In genomic region chr15:96333350-96333749, GRCm38 (mm10) we compare ENCODE assay signal across 16 mouse cellular contexts. TPM values are rescaled to one million over a fixed set of nuclear protein-coding genes. Genes with fewer than 3 reads are reported as not detected.
DNase-seq lines count a peak whose midpoint lies in the region; ATAC-seq and TF ChIP-seq lines count a peak whose summit lies in the region.
"Had no signal": no experiment of that assay in that cellular context is flagged by ENCODE, and none has a peak within 500 bp of the region (broad histone marks: within the 10 kb centered on the region; RNA-seq: fewer than 3 reads in every experiment).

No protein-coding gene starts in this region.

- H3K4me1 ChIP-seq in heart, embryonic 15.5 days (replicated peaks) = peaks cover 21% of the 10 kb centered on the region
- H3K4me1 ChIP-seq in intestine, embryonic 15.5 days (replicated peaks) = 0 out of 2 replicates have a peak, but pooled peaks cover 3% of the 10 kb centered on the region
- no peaks in the 10 kb centered on the region for H3K4me1 ChIP-seq in lung, postnatal 0 days (ENCODE audit: insufficient read depth, low read depth, low read length)

- ATAC-seq in heart, embryonic 15.5 days (replicated peaks; ENCODE audit: insufficient number of reproducible peaks, insufficient read depth, low FRiP score, low read depth) = 0 out of 2 replicates have a peak, but pooled peaks have one; percentile 50
- peak; percentile 56; the same call in 1 of the 2 replicates for ATAC-seq in intestine, embryonic 15.5 days
- no peak for ATAC-seq in lung, postnatal 0 days

- WGBS in heart, embryonic 15.5 days = 57% methylated on average over 5 of the region's 5 CpGs
- WGBS in intestine, embryonic 15.5 days = 69% methylated on average over 5 of the region's 5 CpGs
- 73% methylated on average over 5 of the region's 5 CpGs for WGBS in lung, postnatal 0 days

- no peak for TF ChIP-seq CTCF in lung, postnatal 0 days (IDR thresholded peaks at IDR 0.05)

- DNase-seq in heart, adult 11 months = no peak
- peak; percentile 5 to 7 for DNase-seq in B cell, adult 2 months
- DNase-seq in ES-CJ7 (ENCODE audit: low read depth, low spot score) = peak; percentile 87
- DNase-seq in cerebellum, postnatal 25 days = no peak
- no peak for DNase-seq in lung, postnatal 0 days (ENCODE audit: low spot score)
- DNase-seq: adrenal gland, postnatal 10 days; cerebellum, postnatal 14 days; gastrocnemius, postnatal 36 days; kidney, adult 8-10 months; right cerebral cortex, postnatal 4 days; thymus, postnatal 14 days had no signal

- TF ChIP-seq EP300 in lung, postnatal 0 days (IDR thresholded peaks at IDR 0.05) = no peak

- H3K9me3 ChIP-seq in heart, embryonic 15.5 days (replicated peaks) = no peaks in the 10 kb centered on the region
- H3K9me3 ChIP-seq in intestine, embryonic 15.5 days = no peaks in the 10 kb centered on the region
- H3K9me3 ChIP-seq in lung, postnatal 0 days (ENCODE audit: low read length) = no peaks in the 10 kb centered on the region
- H3K9me3 ChIP-seq: megakaryocyte, embryonic 14.5 days had no signal

- no peak overlapping the region for H3K9ac ChIP-seq in heart, embryonic 15.5 days
- no peak overlapping the region for H3K9ac ChIP-seq in intestine, embryonic 15.5 days
- H3K9ac ChIP-seq in lung, postnatal 0 days (replicated peaks; ENCODE audit: low read depth) = no peak overlapping the region
- H3K9ac ChIP-seq: hindbrain, embryonic 14.5 days had no signal

- H3K4me2 ChIP-seq in heart, embryonic 15.5 days = no peak overlapping the region
- H3K4me2 ChIP-seq in intestine, embryonic 15.5 days (replicated peaks) = no peak overlapping the region
- H3K4me2 ChIP-seq in lung, postnatal 0 days (replicated peaks; ENCODE audit: low read depth, low read length) = no peak overlapping the region
- H3K4me2 ChIP-seq: hindbrain, embryonic 14.5 days had no signal

- no peak overlapping the region for H3K4me3 ChIP-seq in heart, embryonic 15.5 days
- H3K4me3 ChIP-seq in intestine, embryonic 15.5 days (replicated peaks) = no peak overlapping the region
- H3K4me3 ChIP-seq in lung, postnatal 0 days (ENCODE audit: low read depth, low read length) = no peak overlapping the region
- H3K4me3 ChIP-seq: megakaryocyte, embryonic 14.5 days had no signal

- 0 out of 2 replicates have a peak overlapping the region, but pooled peaks have one; percentile 16 for H3K27ac ChIP-seq in heart, embryonic 15.5 days
- H3K27ac ChIP-seq in intestine, embryonic 15.5 days = no peak overlapping the region
- H3K27ac ChIP-seq in lung, postnatal 0 days (ENCODE audit: low read length) = no peak overlapping the region
- H3K27ac ChIP-seq: hindbrain, embryonic 14.5 days had no signal

- no peaks in the 10 kb centered on the region for H3K36me3 ChIP-seq in heart, embryonic 15.5 days
- no peaks in the 10 kb centered on the region for H3K36me3 ChIP-seq in intestine, embryonic 15.5 days
- H3K36me3 ChIP-seq in lung, postnatal 0 days (ENCODE audit: insufficient read depth, low read length) = no peaks in the 10 kb centered on the region

- no peaks in the 10 kb centered on the region for H3K27me3 ChIP-seq in heart, embryonic 15.5 days
- no peaks in the 10 kb centered on the region for H3K27me3 ChIP-seq in intestine, embryonic 15.5 days (replicated peaks)
- no peaks in the 10 kb centered on the region for H3K27me3 ChIP-seq in lung, postnatal 0 days (replicated peaks; ENCODE audit: insufficient read depth, low read length)
- H3K27me3 ChIP-seq: CH12.LX; megakaryocyte, embryonic 14.5 days had no signal

RNA-seq across cellular contexts. Expression of gene Arid2, which starts 46.0 kb away (rescaled TPM):
- 11.6 and 15.0 TPM in 2 replicates for polyA plus RNA-seq in heart, embryonic 15.5 days (2015; fragmentation: Nextera tagmentation; extraction: Ambion mirVana)
- 16.0 and 16.8 TPM in 2 replicates for polyA plus RNA-seq in intestine, embryonic 15.5 days (2015; fragmentation: Nextera tagmentation; extraction: Ambion mirVana)
- polyA plus RNA-seq in lung, postnatal 0 days (2015; fragmentation: Nextera tagmentation; extraction: Ambion mirVana) = 15.3 and 15.7 TPM in 2 replicates

Comparison
In these comparisons a context has a peak if more than half of its experiments do, and no peak if none do; other contexts are left out.
1. DNase-seq: peak in B cell, adult 2 months (2 of 2) and ES-CJ7 (single experiment); none in heart, adult 11 months (single experiment), cerebellum, postnatal 25 days (0 of 2) and lung, postnatal 0 days (single experiment).